Mouse (Mus musculus): ENCODE results near the gene Olfr1116.

DNA sequence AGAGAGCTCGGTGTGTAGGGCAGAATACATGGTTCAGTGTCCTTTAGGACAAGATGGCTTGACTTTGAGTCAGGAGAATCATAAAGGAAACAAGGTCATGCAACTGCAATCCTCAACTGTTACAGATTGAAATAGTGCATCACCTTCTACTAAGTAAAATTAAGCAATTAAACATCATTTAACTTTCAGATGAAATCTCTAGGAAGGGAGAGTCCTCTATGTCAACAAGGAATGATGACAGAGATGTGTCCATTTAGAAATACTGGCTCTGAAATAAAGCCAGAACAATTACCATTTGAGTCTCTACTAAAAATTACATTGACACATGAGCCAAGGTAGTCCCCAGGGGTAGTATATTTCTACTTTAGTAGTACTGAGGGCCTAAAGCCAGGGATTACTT, at the start of gene Olfr1116:
- TF ChIP-seq CTCF (IDR thresholded peaks at IDR 0.05; ENCODE audit: low read depth, low read length) = no peak
- TF ChIP-seq POLR2A (IDR thresholded peaks at IDR 0.05; ENCODE audit: borderline replicate concordance, low read depth, low read length) = no peak

All from bone marrow macrophage, adult 2 months (primary cell).